Mouse (Mus musculus): ENCODE measurements at regions not wholly inside any gene's neighbourhood (a gene's known extent, or its start where the extent isn't known, plus 50 kb on each side); places are given as distances from the start of the nearest gene placed in this dataset.

GRCm38 (mm10) chr16:54229445-54230208 lies 1068.2 kb downstream of the Zpld1 start:
- Histone ChIP-seq H3K27me3 (ENCODE audit: control insufficient read depth, insufficient read depth, insufficient read length) (no peaks in the 10 kb centered on the region), H3K79me2 (ENCODE audit: control insufficient read depth, insufficient read depth) (no peaks in the 10 kb centered on the region), H3K4me3 (ENCODE audit: insufficient read depth, poor library complexity, severe bottlenecking) (no peak overlapping the region), H3ac (ENCODE audit: control insufficient read depth, insufficient read length, low read depth) (no peak overlapping the region), H3K79me3 (ENCODE audit: low read depth) (no peaks in the 10 kb centered on the region), H3K36me3 (ENCODE audit: control insufficient read depth, insufficient read depth) (no peaks in the 10 kb centered on the region)
- TF ChIP-seq CTCF (IDR thresholded peaks at IDR 0.05; ENCODE audit: control insufficient read depth, insufficient read depth, insufficient read length) (no peak), MYOG (IDR thresholded peaks at IDR 0.05; ENCODE audit: control insufficient read depth, extremely low read depth, insufficient read length) (no peak), CEBPB (IDR thresholded peaks at IDR 0.05; ENCODE audit: low read depth) (no peak), USF1 (IDR thresholded peaks at IDR 0.05; ENCODE audit: low read depth) (no peak), MYOD1 (IDR thresholded peaks at IDR 0.05; ENCODE audit: control insufficient read depth, insufficient read length, low read depth) (no peak), FOSL1 (IDR thresholded peaks at IDR 0.05; ENCODE audit: insufficient read depth, low read length, poor library complexity, severe bottlenecking) (no peak), MAX (IDR thresholded peaks at IDR 0.05) (no peak)

- no peak for TF ChIP-seq MAX (IDR thresholded peaks at IDR 0.05)
- TF ChIP-seq MYOG (IDR thresholded peaks at IDR 0.05; ENCODE audit: control insufficient read depth, extremely low read depth, insufficient read length), result no peak
- no peak for TF ChIP-seq CTCF (IDR thresholded peaks at IDR 0.05; ENCODE audit: control insufficient read depth, insufficient read depth, insufficient read length)
- TF ChIP-seq MYOD1 (IDR thresholded peaks at IDR 0.05; ENCODE audit: control insufficient read depth, insufficient read length, low read depth), result peak; percentile 74
- TF ChIP-seq CEBPB (IDR thresholded peaks at IDR 0.05; ENCODE audit: low read depth), result no peak
- TF ChIP-seq FOSL1 (IDR thresholded peaks at IDR 0.05; ENCODE audit: insufficient read depth, low read length, poor library complexity, severe bottlenecking), result no peak
- no peak for TF ChIP-seq USF1 (IDR thresholded peaks at IDR 0.05; ENCODE audit: low read depth)
Measured at GRCm38 (mm10) chr16:54226149-54226548, 1071.6 kb downstream of the Zpld1 start.

GRCm38 (mm10) chr16:54195205-54195604 lies 1102.6 kb downstream of the Zpld1 start:
- Histone ChIP-seq H3K4me3 (ENCODE audit: insufficient read depth, poor library complexity, severe bottlenecking) (no peak overlapping the region), H3K27me3 (ENCODE audit: control insufficient read depth, insufficient read depth, insufficient read length) (no peaks in the 10 kb centered on the region), H3K36me3 (ENCODE audit: control insufficient read depth, insufficient read depth) (no peaks in the 10 kb centered on the region), H3K79me2 (ENCODE audit: control insufficient read depth, insufficient read depth) (no peaks in the 10 kb centered on the region), H3K79me3 (ENCODE audit: low read depth) (no peaks in the 10 kb centered on the region), H3ac (ENCODE audit: control insufficient read depth, insufficient read length, low read depth) (no peak overlapping the region)
- no peak for TF ChIP-seq CTCF (IDR thresholded peaks at IDR 0.05; ENCODE audit: control insufficient read depth, insufficient read depth, insufficient read length)
- TF ChIP-seq MYOG (IDR thresholded peaks at IDR 0.05; ENCODE audit: control insufficient read depth, extremely low read depth, insufficient read length), result no peak
- no peak for TF ChIP-seq MAX (IDR thresholded peaks at IDR 0.05)
- no peak for TF ChIP-seq MYOD1 (IDR thresholded peaks at IDR 0.05; ENCODE audit: control insufficient read depth, insufficient read length, low read depth)

More at GRCm38 (mm10) chr16:54226149-54226548, 1071.6 kb downstream of the Zpld1 start:
- Histone ChIP-seq H3K79me3 (ENCODE audit: low read depth) (no peaks in the 10 kb centered on the region), H3K36me3 (ENCODE audit: control insufficient read depth, insufficient read depth) (no peaks in the 10 kb centered on the region), H3K79me2 (ENCODE audit: control insufficient read depth, insufficient read depth) (no peaks in the 10 kb centered on the region), H3K27me3 (ENCODE audit: control insufficient read depth, insufficient read depth, insufficient read length) (no peaks in the 10 kb centered on the region), H3K4me3 (ENCODE audit: insufficient read depth, poor library complexity, severe bottlenecking) (no peak overlapping the region), H3ac (ENCODE audit: control insufficient read depth, insufficient read length, low read depth) (no peak overlapping the region)

GRCm38 (mm10) chr16:54194680-54195079 lies 1103.1 kb downstream of the Zpld1 start:
- no peaks in the 10 kb centered on the region for H3K79me3 ChIP-seq (ENCODE audit: low read depth)
- H3K79me2 ChIP-seq (ENCODE audit: control insufficient read depth, insufficient read depth), result no peaks in the 10 kb centered on the region
- H3ac ChIP-seq (ENCODE audit: control insufficient read depth, insufficient read length, low read depth), result no peak overlapping the region
- no peak overlapping the region for H3K4me3 ChIP-seq (ENCODE audit: insufficient read depth, poor library complexity, severe bottlenecking)
- no peaks in the 10 kb centered on the region for H3K27me3 ChIP-seq (ENCODE audit: control insufficient read depth, insufficient read depth, insufficient read length)
- H3K36me3 ChIP-seq (ENCODE audit: control insufficient read depth, insufficient read depth), result no peaks in the 10 kb centered on the region
- TF ChIP-seq CEBPB (IDR thresholded peaks at IDR 0.05; ENCODE audit: low read depth), result no peak
- no peak for TF ChIP-seq CTCF (IDR thresholded peaks at IDR 0.05; ENCODE audit: control insufficient read depth, insufficient read depth, insufficient read length)
- no peak for TF ChIP-seq FOSL1 (IDR thresholded peaks at IDR 0.05; ENCODE audit: insufficient read depth, low read length, poor library complexity, severe bottlenecking)
- TF ChIP-seq MYOG (IDR thresholded peaks at IDR 0.05; ENCODE audit: control insufficient read depth, extremely low read depth, insufficient read length), result no peak
- TF ChIP-seq MYOD1 (IDR thresholded peaks at IDR 0.05; ENCODE audit: control insufficient read depth, insufficient read length, low read depth), result no peak
- TF ChIP-seq MAX (IDR thresholded peaks at IDR 0.05), result no peak
- no peak for TF ChIP-seq USF1 (IDR thresholded peaks at IDR 0.05; ENCODE audit: low read depth)

Measured in C2C12 (cell line).